ENCODE assay signal across 23 mouse cellular contexts in the genomic region with DNA sequence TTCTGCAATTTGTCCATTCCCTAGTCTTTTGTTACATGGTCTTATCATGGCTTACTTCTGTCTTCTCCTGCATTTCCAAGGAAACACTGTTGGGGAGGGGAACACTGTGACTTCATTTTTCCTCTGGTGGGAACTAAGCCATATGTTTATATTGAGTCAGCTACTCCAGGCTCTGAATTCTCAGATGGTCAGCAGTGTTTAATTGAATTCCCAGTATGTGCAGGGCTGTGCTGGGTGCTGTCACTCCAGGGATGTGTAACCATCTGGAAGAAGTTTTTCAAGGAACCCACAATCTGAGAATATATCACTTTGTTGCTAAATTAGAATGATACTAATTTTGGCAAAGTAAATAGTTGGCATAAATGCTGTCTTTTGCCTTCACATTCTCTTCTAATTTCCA. TPM values are rescaled to one million over a fixed set of nuclear protein-coding genes. Genes with fewer than 3 reads are reported as not detected.
DNase-seq lines count a peak whose midpoint lies in the region; ATAC-seq and TF ChIP-seq lines count a peak whose summit lies in the region.
"Had no signal": no experiment of that assay in that cellular context is flagged by ENCODE, and none has a peak within 500 bp of the region (broad histone marks: within the 10 kb centered on the region; RNA-seq: fewer than 3 reads in every experiment).

No protein-coding gene starts in this region.

- H3K4me1 ChIP-seq in intestine, embryonic 15.5 days (replicated peaks) = no peaks in the 10 kb centered on the region
- no peaks in the 10 kb centered on the region for H3K4me1 ChIP-seq in intestine, postnatal 0 days (replicated peaks; ENCODE audit: control insufficient read depth, insufficient read depth, low read length)
- H3K4me1 ChIP-seq: embryonic facial prominence, embryonic 15.5 days; heart, embryonic 15.5 days; kidney, embryonic 15.5 days; limb, embryonic 10.5 days; liver, embryonic 12.5 days; midbrain, embryonic 12.5 days had no signal

- ATAC-seq in cerebellum, adult (ENCODE audit: insufficient number of reproducible peaks, low FRiP score, low TSS enrichment) = no peak
- 0 out of 2 replicates have a peak, but pooled peaks have one; percentile 23 for ATAC-seq in intestine, embryonic 15.5 days
- ATAC-seq in intestine, postnatal 0 days = no peak
- ATAC-seq: liver, embryonic 12.5 days had no signal

- no peaks in the 10 kb centered on the region for H3K9me3 ChIP-seq in intestine, embryonic 15.5 days
- no peaks in the 10 kb centered on the region for H3K9me3 ChIP-seq in intestine, postnatal 0 days (ENCODE audit: control insufficient read depth)
- H3K9me3 ChIP-seq: embryonic facial prominence, embryonic 15.5 days; heart, embryonic 15.5 days; kidney, embryonic 15.5 days; limb, embryonic 10.5 days; liver, embryonic 12.5 days; midbrain, embryonic 12.5 days had no signal

- H3K4me3 ChIP-seq in intestine, embryonic 15.5 days (replicated peaks) = no peak overlapping the region
- no peak overlapping the region for H3K4me3 ChIP-seq in intestine, postnatal 0 days (ENCODE audit: low read depth, low read length)
- H3K4me3 ChIP-seq: embryonic facial prominence, embryonic 15.5 days; heart, adult 2 months; heart, embryonic 15.5 days; kidney, embryonic 15.5 days; limb, embryonic 10.5 days; liver, embryonic 12.5 days; midbrain, embryonic 12.5 days had no signal

- H3K4me2 ChIP-seq in intestine, embryonic 15.5 days (replicated peaks) = no peak overlapping the region
- H3K4me2 ChIP-seq in intestine, postnatal 0 days (replicated peaks; ENCODE audit: low read depth) = no peak overlapping the region
- H3K4me2 ChIP-seq: embryonic facial prominence, embryonic 15.5 days; heart, embryonic 15.5 days; kidney, embryonic 15.5 days; liver, embryonic 12.5 days; lung, embryonic 14.5 days; midbrain, embryonic 12.5 days had no signal

- no peak for TF ChIP-seq CTCF in intestine, postnatal 0 days (IDR thresholded peaks at IDR 0.05; ENCODE audit: low read depth)

- H3K27me3 ChIP-seq in intestine, embryonic 15.5 days (replicated peaks) = no peaks in the 10 kb centered on the region
- no peaks in the 10 kb centered on the region for H3K27me3 ChIP-seq in intestine, postnatal 0 days (replicated peaks; ENCODE audit: control insufficient read depth, insufficient read depth, low read length)
- H3K27me3 ChIP-seq: embryonic facial prominence, embryonic 15.5 days; heart, embryonic 15.5 days; kidney, embryonic 15.5 days; liver, embryonic 12.5 days; midbrain, embryonic 12.5 days had no signal

- H3K36me3 ChIP-seq in intestine, embryonic 15.5 days = no peaks in the 10 kb centered on the region
- H3K36me3 ChIP-seq in intestine, postnatal 0 days (ENCODE audit: control insufficient read depth, insufficient read depth) = no peaks in the 10 kb centered on the region
- H3K36me3 ChIP-seq: embryonic facial prominence, embryonic 15.5 days; heart, embryonic 15.5 days; kidney, embryonic 15.5 days; limb, embryonic 10.5 days; liver, embryonic 12.5 days; midbrain, embryonic 12.5 days had no signal

- no peak overlapping the region for H3K9ac ChIP-seq in intestine, embryonic 15.5 days
- no peak overlapping the region for H3K9ac ChIP-seq in intestine, postnatal 0 days (ENCODE audit: low read depth, low read length)
- H3K9ac ChIP-seq: embryonic facial prominence, embryonic 15.5 days; heart, embryonic 15.5 days; kidney, embryonic 15.5 days; liver, embryonic 12.5 days; lung, embryonic 14.5 days; midbrain, embryonic 12.5 days had no signal

- peak; percentile 66 for DNase-seq in cerebellum, adult 9-10 months
- peak; percentile 23 to 33 for DNase-seq in right cerebral cortex, adult 2 months (ENCODE audit: low spot score in 2 of 2)
- DNase-seq in right cerebral cortex, postnatal 25 days = no peak
- DNase-seq in layer of hippocampus, postnatal 10 days (ENCODE audit: low spot score in 2 of 2) = no peak
- DNase-seq in adrenal gland, postnatal 36 days = no peak
- DNase-seq: cerebellum, adult 9-11 months; embryo, embryonic 11 days; gastrocnemius, postnatal 10 days; heart, adult 2 months; lung, embryonic 14.5 days; thymus, postnatal 25 days had no signal

- H3K27ac ChIP-seq in intestine, embryonic 15.5 days = no peak overlapping the region
- H3K27ac ChIP-seq in intestine, postnatal 0 days (ENCODE audit: low read depth, low read length) = no peak overlapping the region
- H3K27ac ChIP-seq: embryonic facial prominence, embryonic 15.5 days; heart, adult 2 months; heart, embryonic 15.5 days; kidney, embryonic 15.5 days; limb, embryonic 10.5 days; liver, embryonic 12.5 days; macrophage; midbrain, embryonic 12.5 days had no signal

RNA-seq across cellular contexts. Expression of gene Anks1b, which starts 39.9 kb away (rescaled TPM):
- 0.85 and 1.6 TPM in 2 replicates for polyA plus RNA-seq in intestine, embryonic 15.5 days (2015; fragmentation: Nextera tagmentation; extraction: Ambion mirVana)
- 1.8 and 1.9 TPM in 2 replicates for polyA plus RNA-seq in intestine, postnatal 0 days (2015; fragmentation: Nextera tagmentation; extraction: Ambion mirVana)
- 100 to 1,000 TPM; 417 TPM for total RNA-seq in layer of hippocampus, postnatal 10 days (2021)
- total RNA-seq in adrenal gland, postnatal 36 days (2021) = under 1 TPM; 0.60 to 0.92 TPM
- total RNA-seq: hematopoietic stem cell, adult 5-6 weeks; MEL had no signal
- polyA plus RNA-seq: macrophage had no signal

Comparison
In these comparisons a context has a peak if more than half of its experiments do, and no peak if none do; other contexts are left out.
1. DNase-seq: peak in cerebellum, adult 9-10 months (single experiment) and right cerebral cortex, adult 2 months (2 of 2); none in right cerebral cortex, postnatal 25 days (single experiment), layer of hippocampus, postnatal 10 days (0 of 2) and adrenal gland, postnatal 36 days (0 of 2).
2. RNA of gene Anks1b, which starts 39.9 kb away (total RNA-seq): 417 TPM in layer of hippocampus, postnatal 10 days; 0.60 to 0.92 TPM in adrenal gland, postnatal 36 days; every median in the first group is over 100 times any median in the second.